Mouse (Mus musculus) ES-E14 (cell line): ENCODE results near the gene Slc38a4.

Experiments used
- HCFC1 ChIP-seq: IDR thresholded peaks from 2 replicates; pipeline ENCODE4 v1.6.1; 2012; ENCODE audit warnings: low read length, inconsistent platforms, borderline replicate concordance; ENCODE audit not compliant: insufficient read depth
- MAFK ChIP-seq: IDR thresholded peaks from 2 replicates; pipeline ENCODE4 v1.6.1; 2014; ENCODE audit warnings: mild to moderate bottlenecking, low read depth, low read length, inconsistent platforms; ENCODE audit not compliant: insufficient read depth
- ZC3H11A ChIP-seq: IDR thresholded peaks from 2 replicates; pipeline ENCODE4 v1.6.1; 2012; ENCODE audit warnings: low read depth, mild to moderate bottlenecking, inconsistent platforms, low read length, borderline replicate concordance

DNA sequence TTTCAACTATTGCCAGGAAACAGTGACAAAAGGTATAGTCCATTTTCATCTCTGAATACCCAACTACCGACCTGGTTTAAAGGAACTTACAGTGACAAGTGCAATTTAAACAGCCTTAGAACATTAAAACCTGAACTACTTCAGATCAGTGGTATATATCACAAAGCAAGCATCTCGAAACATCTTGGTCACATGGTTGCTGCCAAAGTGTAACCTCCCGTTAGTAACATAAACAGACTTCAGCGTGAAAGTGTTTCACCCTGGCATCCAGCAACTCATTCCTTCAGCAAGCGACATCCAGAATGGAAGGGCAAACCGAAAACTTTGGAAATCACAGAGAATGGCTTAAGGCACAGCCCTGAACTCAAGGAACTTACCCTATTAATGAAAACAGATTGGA, 29.1 kb downstream of the Slc38a4 start:
- TF ChIP-seq ZC3H11A (no peak), MAFK (no peak), HCFC1 (no peak)
